Mouse (Mus musculus) intestine, embryonic 14.5 days (tissue): ENCODE measurements around the gene Nek1. TPM values are rescaled to one million over a fixed set of nuclear protein-coding genes. Genes with fewer than 3 reads are reported as not detected.

Experiments
- ATAC-seq: fragments of 200-750 bp; cut with Nextera tagmentation; replicated peaks from 2 replicates; pipeline ENCODE4 v1.8.0; 2017; ENCODE audit warnings: low read depth, moderate number of reproducible peaks, moderate TSS enrichment, moderate library complexity; ENCODE audit not compliant: low FRiP score, low TSS enrichment
- DNase-seq: peaks from one replicate; pipeline ENCODE4 v3.0.0-alpha.2; 2018; ENCODE audit warnings: low spot score
- H3K27ac ChIP-seq: fragments of 300-500 bp; sonication (generic); 2 replicates; pipeline ENCODE4 v1.5.1; 2014; ENCODE audit warnings: low read depth, mild to moderate bottlenecking, control low read depth
- H3K27me3 ChIP-seq: fragments of 300-500 bp; sonication (generic); replicated peaks from 2 replicates; pipeline ENCODE4 v1.6.1; 2014; ENCODE audit warnings: low read length, control low read depth; ENCODE audit not compliant: control insufficient read depth, insufficient read depth
- H3K36me3 ChIP-seq: fragments of 300-500 bp; sonication (generic); 2 replicates; pipeline ENCODE4 v1.6.1; 2014; ENCODE audit warnings: low read length, control low read depth; ENCODE audit not compliant: control insufficient read depth, insufficient read depth
- H3K4me1 ChIP-seq: fragments of 300-500 bp; sonication (generic); replicated peaks from 2 replicates; pipeline ENCODE4 v1.6.1; 2014; ENCODE audit warnings: low read length, control low read depth, mixed read lengths; ENCODE audit not compliant: control insufficient read depth, insufficient read depth
- H3K4me2 ChIP-seq: fragments of 300-500 bp; sonication (generic); 2 replicates; pipeline ENCODE4 v1.6.1; 2014; ENCODE audit warnings: low read length
- H3K4me3 ChIP-seq: fragments of 300-500 bp; sonication (generic); 2 replicates; pipeline ENCODE4 v1.5.1; 2014; ENCODE audit warnings: low read depth, low read length, control low read depth, mixed read lengths
- H3K9ac ChIP-seq: fragments of 300-500 bp; sonication (generic); 2 replicates; pipeline ENCODE4 v1.6.1; 2014; ENCODE audit warnings: mild to moderate bottlenecking, low read length
- H3K9me3 ChIP-seq: fragments of 300-500 bp; sonication (generic); 2 replicates; pipeline ENCODE4 v1.6.1; 2016; ENCODE audit warnings: low read length, control low read depth; ENCODE audit not compliant: control insufficient read depth
- WGBS: fragments of 180-500 bp; shearing (Covaris S2); extraction: QIAGEN DNeasy Blood & Tissue Kit; methylation state at CpG from one replicate; pipeline ENCODE4 v1.1.7; 2014; 5-methylcytosine and 5-hydroxymethylcytosine counted together
- polyA plus RNA-seq: library from polyadenylated mRNA; unstranded; fragments of >200 nt; fragmentation: Nextera tagmentation; extraction: Ambion mirVana; gene quantifications from 2 replicates; pipeline ENCODE4 v1.2.1, GENCODE M21; 2014

Gene Nek1
- polyA plus RNA-seq = 19.5 and 22.1 TPM in 2 replicates

- no peaks in the 10 kb centered on the region for H3K36me3 ChIP-seq
- DNase-seq (peak; percentile 99), ATAC-seq (peak; percentile 95)
- peak within 1 kb of the TSS; percentile 75 for H3K4me2 ChIP-seq
- H3K4me1 ChIP-seq = peaks cover 8% of the 10 kb centered on the region; the same call in 1 of the 2 replicates
- H3K9ac ChIP-seq = peak within 1 kb of the TSS; percentile 67
- H3K27me3 ChIP-seq = no peaks in the 10 kb centered on the region
- peak within 1 kb of the TSS; percentile 81 for H3K4me3 ChIP-seq
- H3K27ac ChIP-seq = peak within 1 kb of the TSS; percentile 89
- WGBS = under 1% methylated on average over 57 of the region's 57 CpGs
- no peaks in the 10 kb centered on the region for H3K9me3 ChIP-seq
These were observed at the start of gene Nek1 for GRCm38 (mm10) chr8:60992910-60993638. Nek1 (plus strand) TSS chr8:60993195.

- Histone ChIP-seq H3K27ac (no peak overlapping the region), H3K9me3 (no peaks in the 10 kb centered on the region), H3K4me3 (no peak overlapping the region), H3K36me3 (no peaks in the 10 kb centered on the region), H3K27me3 (no peaks in the 10 kb centered on the region), H3K9ac (no peak overlapping the region), H3K4me1 (no peaks in the 10 kb centered on the region), H3K4me2 (no peak overlapping the region)
- ATAC-seq (no peak), DNase-seq (no peak)
These were observed 45.5 kb upstream of the Nek1 start for GRCm38 (mm10) chr8:60947503-60947902.

GRCm38 (mm10) chr8:60949859-60950258 is 43.1 kb upstream of the Nek1 start:
- no peak overlapping the region for H3K9ac ChIP-seq
- WGBS = 70% methylated on average over 4 of the region's 4 CpGs
- H3K27ac ChIP-seq = no peak overlapping the region
- no peak overlapping the region for H3K4me3 ChIP-seq
- ATAC-seq = no peak
- H3K4me1 ChIP-seq = no peaks in the 10 kb centered on the region; the same call in 1 of the 2 replicates
- no peak for DNase-seq
- H3K27me3 ChIP-seq = no peaks in the 10 kb centered on the region
- H3K4me2 ChIP-seq = no peak overlapping the region
- no peaks in the 10 kb centered on the region for H3K9me3 ChIP-seq
- H3K36me3 ChIP-seq = no peaks in the 10 kb centered on the region

GRCm38 (mm10) chr8:60951271-60951670 is 41.7 kb upstream of the Nek1 start:
- DNase-seq (no peak), ATAC-seq (no peak)
- H3K27me3 ChIP-seq = no peaks in the 10 kb centered on the region
- no peaks in the 10 kb centered on the region; the same call in 1 of the 2 replicates for H3K4me1 ChIP-seq
- H3K9ac ChIP-seq = no peak overlapping the region
- H3K9me3 ChIP-seq = no peaks in the 10 kb centered on the region
- no peaks in the 10 kb centered on the region for H3K36me3 ChIP-seq
- WGBS = 59% methylated on average over 4 of the region's 4 CpGs
- no peak overlapping the region for H3K4me3 ChIP-seq
- H3K27ac ChIP-seq = no peak overlapping the region
- H3K4me2 ChIP-seq = no peak overlapping the region

- no peaks in the 10 kb centered on the region for H3K36me3 ChIP-seq
- no peak overlapping the region for H3K4me3 ChIP-seq
- no peaks in the 10 kb centered on the region; the same call in 1 of the 2 replicates for H3K4me1 ChIP-seq
- H3K27me3 ChIP-seq = no peaks in the 10 kb centered on the region
- no peaks in the 10 kb centered on the region for H3K9me3 ChIP-seq
- WGBS = 95% methylated on average over 1 of the region's 1 CpGs
- DNase-seq (no peak), ATAC-seq (no peak)
- H3K27ac ChIP-seq = no peak overlapping the region
- no peak overlapping the region for H3K4me2 ChIP-seq
- H3K9ac ChIP-seq = no peak overlapping the region
These were observed 41.2 kb upstream of the Nek1 start for GRCm38 (mm10) chr8:60951757-60952156.

GRCm38 (mm10) chr8:60952803-60953202 is 40.2 kb upstream of the Nek1 start:
- Histone ChIP-seq H3K27ac (no peak overlapping the region), H3K4me2 (no peak overlapping the region; the same call in 1 of the 2 replicates), H3K27me3 (no peaks in the 10 kb centered on the region), H3K4me1 (no peaks in the 10 kb centered on the region; the same call in 1 of the 2 replicates), H3K4me3 (no peak overlapping the region), H3K36me3 (no peaks in the 10 kb centered on the region), H3K9me3 (no peaks in the 10 kb centered on the region), H3K9ac (no peak overlapping the region)
- WGBS = 57% methylated on average over 5 of the region's 5 CpGs
- no peak for DNase-seq
- no peak for ATAC-seq

- peak; percentile 93 for ATAC-seq
- no peaks in the 10 kb centered on the region; the same call in 1 of the 2 replicates for H3K4me1 ChIP-seq
These were observed 38.5 kb upstream of the Nek1 start for GRCm38 (mm10) chr8:60954281-60955014.

GRCm38 (mm10) chr8:60956847-60957246 is 36.1 kb upstream of the Nek1 start:
- Histone ChIP-seq H3K4me3 (no peak overlapping the region), H3K36me3 (no peaks in the 10 kb centered on the region), H3K27me3 (no peaks in the 10 kb centered on the region), H3K9me3 (no peaks in the 10 kb centered on the region), H3K4me1 (no peaks in the 10 kb centered on the region; the same call in 1 of the 2 replicates), H3K4me2 (no peak overlapping the region), H3K27ac (no peak overlapping the region), H3K9ac (no peak overlapping the region)
- ATAC-seq (no peak), DNase-seq (no peak)
- WGBS = 87% methylated on average over 7 of the region's 7 CpGs

More at GRCm38 (mm10) chr8:60954281-60955014, 38.5 kb upstream of the Nek1 start:
- H3K36me3 ChIP-seq = no peaks in the 10 kb centered on the region
- peak overlapping the region; percentile 40 for H3K9ac ChIP-seq
- peak overlapping the region; percentile 35 for H3K4me3 ChIP-seq
- H3K27me3 ChIP-seq = no peaks in the 10 kb centered on the region
- peak overlapping the region; percentile 64 for H3K4me2 ChIP-seq
- peak overlapping the region; percentile 76 for H3K27ac ChIP-seq
- peak; percentile 70 for DNase-seq
- no peaks in the 10 kb centered on the region for H3K9me3 ChIP-seq
- WGBS = 3% methylated on average over 15 of the region's 15 CpGs
